Mouse (Mus musculus): Measurements from ENCODE around the gene Ptprj. TPM values are rescaled to one million over a fixed set of nuclear protein-coding genes. Genes with fewer than 3 reads are reported as not detected.
"Not testable (repeated sequence)": the region's sequence is repeated elsewhere in the genome, so short reads cannot be mapped to it uniquely, and the experiment has no call there.

Ptprj gene
- polyA plus RNA-seq, 2 experiments: 2.7 to 3.9 TPM

- no peak for ATAC-seq (ENCODE audit: low FRiP score, low read depth)
- 84% methylated on average over 3 of the region's 3 CpGs for WGBS
- H3K4me1 ChIP-seq (ENCODE audit: control insufficient read depth, insufficient read depth, low read length): 0 out of 2 replicates have a peak, but pooled peaks cover 2% of the 10 kb centered on the region
Observed at GRCm38 (mm10) chr2:90575116-90575515, 5.3 kb downstream of the Ptprj start.

GRCm38 (mm10) chr2:90574536-90574935 is 5.9 kb downstream of the Ptprj start:
- 80% methylated on average over 7 of the region's 8 CpGs for WGBS
- ATAC-seq (ENCODE audit: low FRiP score, low read depth) (no peak), DNase-seq (ENCODE audit: low spot score) (no peak)
- H3K9me3 ChIP-seq (ENCODE audit: control insufficient read depth, low read length): no peaks in the 10 kb centered on the region
- TF ChIP-seq POLR2A (IDR thresholded peaks at IDR 0.05; ENCODE audit: borderline replicate concordance, extremely low read depth, insufficient read depth, insufficient read length): no peak
- H3K4me2 ChIP-seq (replicated peaks; ENCODE audit: low read depth, low read length, severe bottlenecking): no peak overlapping the region
- H3K36me3 ChIP-seq (ENCODE audit: control insufficient read depth, insufficient read depth, low read length): no peaks in the 10 kb centered on the region
- no peak overlapping the region for H3K9ac ChIP-seq (ENCODE audit: low read depth, low read length, severe bottlenecking)
- no peak overlapping the region for H3K27ac ChIP-seq (replicated peaks; ENCODE audit: low read depth, low read length)
- H3K4me1 ChIP-seq (ENCODE audit: control insufficient read depth, insufficient read depth, low read length): 0 out of 2 replicates have a peak, but pooled peaks cover 2% of the 10 kb centered on the region
- no peak overlapping the region for H3K4me3 ChIP-seq (replicated peaks; ENCODE audit: low read length)
- H3K27me3 ChIP-seq (ENCODE audit: control insufficient read depth, insufficient read depth, low read length): no peaks in the 10 kb centered on the region

More at GRCm38 (mm10) chr2:90575116-90575515, 5.3 kb downstream of the Ptprj start:
- no peaks in the 10 kb centered on the region for H3K9me3 ChIP-seq (ENCODE audit: control insufficient read depth, low read length)
- no peaks in the 10 kb centered on the region for H3K27me3 ChIP-seq (ENCODE audit: control insufficient read depth, insufficient read depth, low read length)
- no peaks in the 10 kb centered on the region for H3K36me3 ChIP-seq (ENCODE audit: control insufficient read depth, insufficient read depth, low read length)
- TF ChIP-seq POLR2A (IDR thresholded peaks at IDR 0.05; ENCODE audit: borderline replicate concordance, extremely low read depth, insufficient read depth, insufficient read length): no peak
- no peak for DNase-seq (ENCODE audit: low spot score)
- no peak overlapping the region for H3K4me3 ChIP-seq (replicated peaks; ENCODE audit: low read length)
- no peak overlapping the region for H3K9ac ChIP-seq (ENCODE audit: low read depth, low read length, severe bottlenecking)
- H3K27ac ChIP-seq (replicated peaks; ENCODE audit: low read depth, low read length): no peak overlapping the region
- H3K4me2 ChIP-seq (replicated peaks; ENCODE audit: low read depth, low read length, severe bottlenecking): no peak overlapping the region

- H3K27ac ChIP-seq (replicated peaks; ENCODE audit: low read depth, low read length): no peak overlapping the region
- H3K27me3 ChIP-seq (ENCODE audit: control insufficient read depth, insufficient read depth, low read length): no peaks in the 10 kb centered on the region
- H3K4me2 ChIP-seq (replicated peaks; ENCODE audit: low read depth, low read length, severe bottlenecking): no peak overlapping the region
- H3K9ac ChIP-seq (ENCODE audit: low read depth, low read length, severe bottlenecking): no peak overlapping the region
- no peak for ATAC-seq (ENCODE audit: low FRiP score, low read depth)
- no peaks in the 10 kb centered on the region for H3K36me3 ChIP-seq (ENCODE audit: control insufficient read depth, insufficient read depth, low read length)
- no peak for TF ChIP-seq POLR2A (IDR thresholded peaks at IDR 0.05; ENCODE audit: borderline replicate concordance, extremely low read depth, insufficient read depth, insufficient read length)
- H3K4me3 ChIP-seq (replicated peaks; ENCODE audit: low read length): no peak overlapping the region
- DNase-seq (ENCODE audit: low spot score): no peak
- no peaks in the 10 kb centered on the region for H3K9me3 ChIP-seq (ENCODE audit: control insufficient read depth, low read length)
- 0 out of 2 replicates have a peak, but pooled peaks cover 2% of the 10 kb centered on the region for H3K4me1 ChIP-seq (ENCODE audit: control insufficient read depth, insufficient read depth, low read length)
- WGBS: 73% methylated on average over 17 of the region's 17 CpGs
Observed at GRCm38 (mm10) chr2:90573640-90574526, 6.6 kb downstream of the Ptprj start.

- 23% methylated on average over 5 of the region's 5 CpGs for WGBS
- H3K4me3 ChIP-seq (replicated peaks; ENCODE audit: low read length): no peak overlapping the region
- no peaks in the 10 kb centered on the region for H3K36me3 ChIP-seq (ENCODE audit: control insufficient read depth, insufficient read depth, low read length)
- no peak for DNase-seq (ENCODE audit: low spot score)
- H3K9ac ChIP-seq (ENCODE audit: low read depth, low read length, severe bottlenecking): no peak overlapping the region
- H3K4me2 ChIP-seq (replicated peaks; ENCODE audit: low read depth, low read length, severe bottlenecking): no peak overlapping the region
- no peaks in the 10 kb centered on the region for H3K9me3 ChIP-seq (ENCODE audit: control insufficient read depth, low read length)
- TF ChIP-seq POLR2A (IDR thresholded peaks at IDR 0.05; ENCODE audit: borderline replicate concordance, extremely low read depth, insufficient read depth, insufficient read length): no peak
- 0 out of 2 replicates have a peak, but pooled peaks cover 2% of the 10 kb centered on the region for H3K4me1 ChIP-seq (ENCODE audit: control insufficient read depth, insufficient read depth, low read length)
- no peaks in the 10 kb centered on the region for H3K27me3 ChIP-seq (ENCODE audit: control insufficient read depth, insufficient read depth, low read length)
- H3K27ac ChIP-seq (replicated peaks; ENCODE audit: low read depth, low read length): no peak overlapping the region
- ATAC-seq (ENCODE audit: low FRiP score, low read depth): no peak
Observed at GRCm38 (mm10) chr2:90572126-90572525, 8.3 kb downstream of the Ptprj start.

GRCm38 (mm10) chr2:90571399-90571798 is 9.0 kb downstream of the Ptprj start:
- not testable (repeated sequence) for ATAC-seq (ENCODE audit: low FRiP score, low read depth)

More at GRCm38 (mm10) chr2:90571399-90571798, 9.0 kb downstream of the Ptprj start:
- not testable (repeated sequence) for H3K4me2 ChIP-seq (replicated peaks; ENCODE audit: low read depth, low read length, severe bottlenecking); H3K9me3 ChIP-seq (ENCODE audit: control insufficient read depth, low read length); H3K4me3 ChIP-seq (replicated peaks; ENCODE audit: low read length); H3K27me3 ChIP-seq (ENCODE audit: control insufficient read depth, insufficient read depth, low read length); DNase-seq (ENCODE audit: low spot score); H3K36me3 ChIP-seq (ENCODE audit: control insufficient read depth, insufficient read depth, low read length); H3K27ac ChIP-seq (replicated peaks; ENCODE audit: low read depth, low read length); H3K4me1 ChIP-seq (ENCODE audit: control insufficient read depth, insufficient read depth, low read length); H3K9ac ChIP-seq (ENCODE audit: low read depth, low read length, severe bottlenecking)
- 92% methylated on average over 6 of the region's 6 CpGs for WGBS
